Mouse (Mus musculus) megakaryocyte, embryonic 14.5 days (primary cell): ENCODE measurements around the gene Kif18b.

Source experiments
- FLI1 ChIP-seq: IDR thresholded peaks from 2 replicates; pipeline ENCODE4 v1.6.1; 2012; ENCODE audit warnings: low read length, inconsistent platforms, mixed read lengths
- GATA1 ChIP-seq: IDR thresholded peaks from 3 replicates; pipeline ENCODE4 v1.6.1; 2012; ENCODE audit warnings: mixed read lengths, low read length, inconsistent platforms, borderline replicate concordance

GRCm38 (mm10) chr11:102887433-102887832 lies 37.5 kb downstream of the Kif18b start:
- TF ChIP-seq GATA1 (no peak), FLI1 (no peak)
